Mouse (Mus musculus): ENCODE data around the gene Sgms1.
"Not testable (repeated sequence)": the region's sequence is repeated elsewhere in the genome, so short reads cannot be mapped to it uniquely, and the experiment has no call there.

Sgms1 gene

DNA sequence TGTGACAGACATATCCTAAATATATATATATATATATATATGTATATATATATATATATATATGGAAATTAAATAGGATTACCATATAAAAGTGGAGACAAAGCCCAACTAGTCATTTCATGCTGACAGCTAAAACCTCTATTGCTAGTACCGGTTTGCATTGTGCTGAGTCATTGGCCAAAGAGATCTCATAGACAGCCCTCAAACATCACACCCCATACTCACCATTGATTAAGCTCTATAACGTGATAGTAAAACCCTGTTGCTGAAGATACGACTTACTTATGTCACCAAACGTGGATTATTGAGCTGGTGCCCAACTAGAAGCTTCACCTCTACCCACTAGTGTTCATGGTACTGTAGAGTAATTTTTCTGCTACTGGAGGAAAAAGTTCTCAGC, 298.7 kb downstream of the Sgms1 start:
- no peak for DNase-seq (ENCODE audit: low spot score in 2 of 2)

GRCm38 (mm10) chr19:32088570-32088969, 300.9 kb downstream of the Sgms1 start:
- no peak for DNase-seq (ENCODE audit: low spot score in 2 of 2)

- DNase-seq (ENCODE audit: low spot score in 2 of 2) = no peak
Measured at GRCm38 (mm10) chr19:32087736-32088470, 301.6 kb downstream of the Sgms1 start.

GRCm38 (mm10) chr19:32084813-32085212, 304.7 kb downstream of the Sgms1 start:
- DNase-seq (ENCODE audit: low spot score in 2 of 2) = not testable (repeated sequence)
